Mouse (Mus musculus): Measurements from ENCODE around the gene Stat3. TPM values are rescaled to one million over a fixed set of nuclear protein-coding genes. Genes with fewer than 3 reads are reported as not detected.

Gene Stat3
- polyA plus RNA-seq, 1 experiment from 2014 or later, result 22.8 TPM

- no peaks in the 10 kb centered on the region; the same call in 1 of the 2 replicates for H3K36me3 ChIP-seq (replicated peaks)
- H3K27ac ChIP-seq (replicated peaks), result no peak overlapping the region
- peaks cover 6% of the 10 kb centered on the region; the same call in 1 of the 2 replicates for H3K27me3 ChIP-seq (replicated peaks; ENCODE audit: low read depth, poor library complexity, severe bottlenecking)
- no peak overlapping the region for H3K4me3 ChIP-seq
- WGBS, result 82% methylated on average over 5 of the region's 5 CpGs
- DNase-seq (ENCODE audit: low spot score), result no peak
- peaks cover 15% of the 10 kb centered on the region for H3K4me1 ChIP-seq
- H3K9me3 ChIP-seq, result no peaks in the 10 kb centered on the region
These were observed 46.9 kb downstream of the Stat3 start for GRCm38 (mm10) chr11:100892435-100892834.

DNA sequence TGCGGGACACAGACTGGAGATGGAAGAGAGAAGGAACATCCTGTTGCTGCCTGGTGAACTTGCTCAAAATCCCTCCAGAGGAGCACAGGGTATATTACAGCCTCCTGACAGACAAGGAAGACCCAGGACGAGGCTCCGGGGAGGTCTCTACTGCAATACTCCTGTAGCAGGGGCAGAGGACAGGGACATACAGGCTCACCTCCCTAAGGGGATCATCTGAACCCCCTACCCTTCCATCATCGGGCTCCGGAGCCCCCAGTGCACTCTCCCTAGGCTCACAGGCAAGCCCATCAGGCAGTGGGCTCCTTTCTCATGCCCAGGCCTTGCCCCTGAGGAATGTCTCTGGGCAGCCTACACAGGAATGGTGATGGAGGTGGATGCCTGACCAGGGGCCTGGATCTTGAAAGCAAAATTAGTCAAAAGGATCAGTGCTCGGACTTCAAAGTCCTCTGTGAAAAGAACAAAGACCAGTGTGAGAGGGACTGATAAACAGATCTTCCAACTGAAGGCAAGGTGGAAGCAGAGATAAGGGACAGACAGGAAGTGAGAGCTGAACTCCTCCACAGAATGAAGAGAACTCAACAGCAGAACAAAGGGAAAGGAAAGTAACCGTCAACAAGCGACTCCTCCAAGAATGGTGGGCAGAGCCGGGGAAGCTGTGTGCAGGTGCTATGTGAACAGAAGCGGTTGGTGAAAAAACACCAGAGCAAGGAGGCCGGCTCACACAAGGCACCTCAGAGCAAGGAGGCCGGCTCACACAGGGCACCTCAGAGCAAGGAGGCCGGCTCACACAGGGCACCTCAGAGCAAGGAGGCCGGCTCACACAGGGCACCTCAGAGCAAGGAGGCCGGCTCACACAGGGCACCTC is 47.9 kb downstream of the Stat3 start:
- WGBS, result 66% methylated on average over 15 of the region's 15 CpGs
- Histone ChIP-seq H3K4me3 (no peak overlapping the region), H3K4me1 (peaks cover 15% of the 10 kb centered on the region), H3K27ac (replicated peaks) (peak overlapping the region; percentile 20; the same call in 1 of the 2 replicates), H3K9me3 (no peaks in the 10 kb centered on the region), H3K36me3 (replicated peaks) (no peaks in the 10 kb centered on the region; the same call in 1 of the 2 replicates), H3K27me3 (replicated peaks; ENCODE audit: low read depth, poor library complexity, severe bottlenecking) (peaks cover 6% of the 10 kb centered on the region; the same call in 1 of the 2 replicates)
- DNase-seq (ENCODE audit: low spot score), result no peak

DNA sequence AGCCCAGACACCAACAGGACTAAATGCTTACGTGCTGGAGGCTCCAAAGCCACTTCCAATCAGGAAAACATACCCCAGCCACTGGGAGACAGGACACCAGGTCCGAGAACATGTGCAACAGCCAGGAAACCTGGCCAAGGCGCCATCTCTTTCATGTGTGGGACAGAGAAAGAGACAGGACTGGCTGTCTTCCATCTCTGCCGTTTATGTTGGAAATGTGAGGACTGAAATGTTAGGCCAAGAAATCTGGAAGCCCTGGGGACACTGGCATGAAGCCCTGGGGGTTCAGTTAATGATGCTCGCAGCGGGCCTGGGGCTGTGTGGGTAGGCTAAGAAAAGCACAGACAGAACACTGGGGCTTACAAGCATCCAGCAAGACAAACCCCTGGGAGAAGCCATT is 48.9 kb downstream of the Stat3 start:
- no peaks in the 10 kb centered on the region; the same call in 1 of the 2 replicates for H3K36me3 ChIP-seq (replicated peaks)
- no peak for DNase-seq (ENCODE audit: low spot score)
- peaks cover 6% of the 10 kb centered on the region; the same call in 1 of the 2 replicates for H3K27me3 ChIP-seq (replicated peaks; ENCODE audit: low read depth, poor library complexity, severe bottlenecking)
- 79% methylated on average over 6 of the region's 6 CpGs for WGBS
- no peaks in the 10 kb centered on the region for H3K9me3 ChIP-seq
- H3K27ac ChIP-seq (replicated peaks), result no peak overlapping the region
- no peak overlapping the region for H3K4me3 ChIP-seq
- peaks cover 18% of the 10 kb centered on the region for H3K4me1 ChIP-seq

GRCm38 (mm10) chr11:100888348-100888820 is 51.0 kb downstream of the Stat3 start:
- Histone ChIP-seq H3K36me3 (replicated peaks) (no peaks in the 10 kb centered on the region; the same call in 1 of the 2 replicates), H3K4me1 (peaks cover 14% of the 10 kb centered on the region), H3K4me3 (no peak overlapping the region), H3K27me3 (replicated peaks; ENCODE audit: low read depth, poor library complexity, severe bottlenecking) (no peaks in the 10 kb centered on the region; the same call in 1 of the 2 replicates), H3K27ac (replicated peaks) (no peak overlapping the region; the same call in 1 of the 2 replicates), H3K9me3 (no peaks in the 10 kb centered on the region)
- DNase-seq (ENCODE audit: low spot score), result no peak
- 76% methylated on average over 10 of the region's 10 CpGs for WGBS

DNA sequence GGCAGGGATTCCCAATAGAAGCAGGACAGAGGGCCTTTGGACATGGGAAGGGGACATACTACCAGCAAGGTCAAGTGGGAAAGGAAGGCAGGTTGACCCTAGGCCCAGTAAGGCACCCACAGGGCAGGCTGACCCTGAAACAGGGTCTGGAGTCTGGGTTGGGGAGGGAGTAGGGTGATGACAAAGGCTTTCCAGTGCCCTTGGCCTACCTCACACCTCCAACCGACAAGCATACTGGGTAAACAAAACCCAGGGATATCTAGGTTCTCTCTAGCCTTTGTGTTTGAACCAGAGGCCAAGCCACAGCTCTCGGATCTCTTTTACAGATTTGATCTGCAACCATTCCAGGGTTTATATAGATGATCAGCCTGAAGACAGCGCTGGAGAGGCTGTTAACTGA is 51.6 kb downstream of the Stat3 start:
- Histone ChIP-seq H3K27ac (replicated peaks) (no peak overlapping the region), H3K27me3 (replicated peaks; ENCODE audit: low read depth, poor library complexity, severe bottlenecking) (no peaks in the 10 kb centered on the region; the same call in 1 of the 2 replicates), H3K4me3 (no peak overlapping the region), H3K9me3 (no peaks in the 10 kb centered on the region), H3K36me3 (replicated peaks) (no peaks in the 10 kb centered on the region; the same call in 1 of the 2 replicates), H3K4me1 (peaks cover 14% of the 10 kb centered on the region)
- DNase-seq (ENCODE audit: low spot score), result no peak
- 78% methylated on average over 3 of the region's 3 CpGs for WGBS

- H3K9me3 ChIP-seq, result no peaks in the 10 kb centered on the region
- whole genome bisulfite sequencing, result 85% methylated on average over 4 of the region's 4 CpGs
- no peak overlapping the region for H3K27ac ChIP-seq (replicated peaks)
- no peaks in the 10 kb centered on the region; the same call in 1 of the 2 replicates for H3K36me3 ChIP-seq (replicated peaks)
- H3K4me3 ChIP-seq, result no peak overlapping the region
- peaks cover 14% of the 10 kb centered on the region for H3K4me1 ChIP-seq
- DNase-seq (ENCODE audit: low spot score), result no peak
- H3K27me3 ChIP-seq (replicated peaks; ENCODE audit: low read depth, poor library complexity, severe bottlenecking), result no peaks in the 10 kb centered on the region
These were observed 52.1 kb downstream of the Stat3 start for GRCm38 (mm10) chr11:100887236-100887635.

DNA sequence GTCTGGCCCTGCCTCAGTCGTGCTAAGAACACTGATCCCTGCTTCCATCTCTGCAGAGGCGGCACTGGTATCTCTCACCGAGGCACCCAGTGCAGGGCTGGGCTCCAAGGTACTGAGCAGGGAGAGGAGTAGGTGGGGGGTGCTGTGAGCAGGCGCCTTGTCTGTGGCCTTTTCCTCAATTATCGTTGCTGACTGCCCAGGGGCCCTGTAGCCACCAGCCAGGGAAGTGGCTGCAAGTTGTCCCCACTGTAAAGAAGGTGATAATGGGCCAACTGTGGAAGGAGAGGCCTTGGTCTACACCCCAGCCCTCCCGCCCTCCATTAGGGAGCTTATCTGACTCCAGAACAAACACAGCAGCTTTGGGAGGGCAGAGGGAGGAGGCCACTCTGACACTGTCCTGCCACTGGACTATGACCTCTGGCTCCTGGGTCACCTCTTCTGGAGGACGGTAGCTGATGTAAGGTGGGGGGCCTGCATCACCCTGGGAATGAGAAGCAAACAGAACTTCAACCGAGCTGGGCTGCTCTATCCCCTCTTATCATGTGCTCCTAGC is 53.1 kb downstream of the Stat3 start:
- peaks cover 14% of the 10 kb centered on the region for H3K4me1 ChIP-seq
- no peaks in the 10 kb centered on the region for H3K9me3 ChIP-seq
- 60% methylated on average over 8 of the region's 8 CpGs for WGBS
- H3K4me3 ChIP-seq, result no peak overlapping the region
- no peak for DNase-seq (ENCODE audit: low spot score)
- no peak overlapping the region for H3K27ac ChIP-seq (replicated peaks)
- no peaks in the 10 kb centered on the region for H3K27me3 ChIP-seq (replicated peaks; ENCODE audit: low read depth, poor library complexity, severe bottlenecking)
- no peaks in the 10 kb centered on the region; the same call in 1 of the 2 replicates for H3K36me3 ChIP-seq (replicated peaks)

GRCm38 (mm10) chr11:100885472-100885871 is 53.9 kb downstream of the Stat3 start:
- peaks cover 9% of the 10 kb centered on the region for H3K4me1 ChIP-seq

GRCm38 (mm10) chr11:100883640-100884039 is 55.7 kb downstream of the Stat3 start:
- Histone ChIP-seq H3K4me3 (no peak overlapping the region), H3K36me3 (replicated peaks) (no peaks in the 10 kb centered on the region; the same call in 1 of the 2 replicates), H3K27me3 (replicated peaks; ENCODE audit: low read depth, poor library complexity, severe bottlenecking) (no peaks in the 10 kb centered on the region), H3K27ac (replicated peaks) (no peak overlapping the region), H3K9me3 (no peaks in the 10 kb centered on the region), H3K4me1 (peaks cover 6% of the 10 kb centered on the region)
- DNase-seq (ENCODE audit: low spot score), result no peak
- WGBS, result 93% methylated on average over 10 of the region's 10 CpGs

More at GRCm38 (mm10) chr11:100885472-100885871, 53.9 kb downstream of the Stat3 start:
- no peak for DNase-seq (ENCODE audit: low spot score)
- Histone ChIP-seq H3K27ac (replicated peaks) (no peak overlapping the region), H3K27me3 (replicated peaks; ENCODE audit: low read depth, poor library complexity, severe bottlenecking) (no peaks in the 10 kb centered on the region), H3K9me3 (no peaks in the 10 kb centered on the region), H3K4me3 (no peak overlapping the region), H3K36me3 (replicated peaks) (no peaks in the 10 kb centered on the region; the same call in 1 of the 2 replicates)

DNA sequence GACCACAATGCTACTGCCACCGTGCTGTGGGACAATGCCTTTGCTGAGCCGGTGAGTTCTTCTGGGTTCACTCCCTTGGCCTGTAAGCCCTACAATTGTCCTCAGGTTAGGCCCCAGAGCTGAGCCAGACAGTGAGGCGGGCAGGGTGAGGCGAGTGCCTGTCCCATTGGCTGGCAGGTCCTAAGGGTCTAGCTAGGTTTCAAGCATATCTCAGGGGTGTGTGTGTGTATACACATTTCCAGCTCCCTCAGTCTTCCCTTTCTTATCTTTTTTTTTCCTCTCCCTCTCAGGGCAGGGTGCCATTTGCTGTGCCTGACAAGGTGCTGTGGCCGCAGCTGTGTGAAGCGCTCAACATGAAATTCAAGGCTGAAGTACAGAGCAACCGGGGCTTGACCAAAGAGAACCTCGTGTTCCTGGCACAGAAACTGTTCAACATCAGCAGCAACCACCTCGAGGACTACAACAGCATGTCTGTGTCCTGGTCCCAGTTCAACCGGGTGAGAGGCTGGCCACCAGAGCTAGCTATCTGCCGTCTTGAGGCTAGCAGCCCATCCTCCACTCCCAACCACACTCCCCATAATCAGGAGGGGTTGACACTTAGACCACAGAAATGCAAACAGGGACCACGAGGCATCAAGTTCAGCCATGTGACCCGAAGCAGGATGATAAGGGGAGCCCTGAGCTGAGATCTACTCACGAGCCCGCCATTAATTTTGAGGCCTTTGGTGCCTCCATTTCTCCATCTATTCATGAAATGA is 59.8 kb downstream of the Stat3 start:
- H3K4me1 ChIP-seq, result no peaks in the 10 kb centered on the region
- 84% methylated on average over 15 of the region's 15 CpGs for WGBS
- no peak overlapping the region for H3K27ac ChIP-seq (replicated peaks)
- no peaks in the 10 kb centered on the region for H3K9me3 ChIP-seq
- no peak for DNase-seq (ENCODE audit: low spot score)
- no peaks in the 10 kb centered on the region for H3K36me3 ChIP-seq (replicated peaks)
- H3K27me3 ChIP-seq (replicated peaks; ENCODE audit: low read depth, poor library complexity, severe bottlenecking), result no peaks in the 10 kb centered on the region
- no peak overlapping the region for H3K4me3 ChIP-seq

DNA sequence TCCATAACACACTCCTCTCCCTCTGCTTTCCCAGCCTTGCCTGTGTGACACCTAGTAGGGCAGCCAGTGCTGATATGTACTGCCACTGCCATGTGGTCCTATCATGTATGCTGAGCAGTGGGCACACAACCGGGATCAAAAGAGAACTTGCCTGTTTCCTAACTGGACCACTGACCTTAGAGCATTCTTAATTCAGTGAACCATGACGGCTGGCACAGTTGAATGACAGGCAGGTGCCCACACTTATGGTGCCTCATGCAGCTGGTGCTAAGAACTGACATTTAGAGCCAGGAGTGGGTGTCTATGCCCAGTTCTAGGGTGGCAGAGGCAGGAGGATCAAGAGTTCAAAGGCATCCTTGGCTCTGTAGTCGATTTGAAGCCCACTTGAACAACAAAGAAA is 63.6 kb downstream of the Stat3 start:
- H3K4me3 ChIP-seq, result no peak overlapping the region
- H3K27ac ChIP-seq (replicated peaks), result no peak overlapping the region
- WGBS, result 82% methylated on average over 3 of the region's 3 CpGs
- H3K9me3 ChIP-seq, result no peaks in the 10 kb centered on the region
- no peak for DNase-seq (ENCODE audit: low spot score)
- no peaks in the 10 kb centered on the region for H3K4me1 ChIP-seq
- no peaks in the 10 kb centered on the region for H3K27me3 ChIP-seq (replicated peaks; ENCODE audit: low read depth, poor library complexity, severe bottlenecking)
- H3K36me3 ChIP-seq (replicated peaks), result no peaks in the 10 kb centered on the region

DNA sequence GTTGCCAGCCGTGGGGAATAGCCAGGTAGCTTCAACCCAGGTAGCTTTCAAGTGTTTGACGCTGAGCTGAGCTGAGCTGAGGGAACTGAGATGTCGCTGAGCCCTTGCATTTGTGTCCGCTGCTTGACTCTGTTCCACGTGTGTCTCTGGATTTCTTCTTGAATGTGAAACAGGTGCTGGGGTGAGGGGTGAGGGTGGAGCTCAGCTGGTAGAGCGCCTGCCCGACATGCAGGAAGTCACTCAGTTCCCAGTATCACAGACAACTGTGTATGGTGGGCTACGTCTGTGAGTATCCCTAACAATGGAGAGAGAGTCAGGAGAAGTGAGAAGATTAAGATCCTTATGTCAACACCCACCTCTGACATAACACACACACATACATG is 68.4 kb downstream of the Stat3 start:
- WGBS, result 80% methylated on average over 8 of the region's 8 CpGs
- H3K27me3 ChIP-seq (replicated peaks; ENCODE audit: low read depth, poor library complexity, severe bottlenecking), result no peaks in the 10 kb centered on the region

More for the DNA sequence above, 68.4 kb downstream of the Stat3 start:
- no peaks in the 10 kb centered on the region for H3K4me1 ChIP-seq
- no peak overlapping the region for H3K4me3 ChIP-seq
- H3K9me3 ChIP-seq, result no peaks in the 10 kb centered on the region
- H3K36me3 ChIP-seq (replicated peaks), result no peaks in the 10 kb centered on the region
- DNase-seq (ENCODE audit: low spot score), result no peak
- no peak overlapping the region for H3K27ac ChIP-seq (replicated peaks)

Measured in embryonic facial prominence, embryonic 10.5 days (tissue).